Mouse (Mus musculus) thymus, adult 2 months (tissue): Measurements from ENCODE around the gene Spred3.

Source experiments
- CTCF ChIP-seq: fragments of 200-500 bp; IDR thresholded peaks from 2 replicates; pipeline ENCODE4 v1.5.1; 2012; ENCODE audit warnings: mild to moderate bottlenecking, control low read depth, low read length, moderate library complexity, borderline replicate concordance; ENCODE audit not compliant: control insufficient read depth, poor library complexity, insufficient read depth; ENCODE audit errors: extremely low read depth
- POLR2A ChIP-seq: fragments of 200-500 bp; IDR thresholded peaks from 2 replicates; pipeline ENCODE4 v1.6.1; 2012; ENCODE audit warnings: mild to moderate bottlenecking, low read length, control low read depth, moderate library complexity; ENCODE audit not compliant: control insufficient read depth, poor library complexity, insufficient read depth; ENCODE audit errors: extremely low read depth

GRCm38 (mm10) chr7:29170755-29171561, 747 bp upstream of the Spred3 start:
- TF ChIP-seq CTCF (no peak), POLR2A (no peak)
